Mouse (Mus musculus): ENCODE results near the gene Krr1.

Gene Krr1

DNA sequence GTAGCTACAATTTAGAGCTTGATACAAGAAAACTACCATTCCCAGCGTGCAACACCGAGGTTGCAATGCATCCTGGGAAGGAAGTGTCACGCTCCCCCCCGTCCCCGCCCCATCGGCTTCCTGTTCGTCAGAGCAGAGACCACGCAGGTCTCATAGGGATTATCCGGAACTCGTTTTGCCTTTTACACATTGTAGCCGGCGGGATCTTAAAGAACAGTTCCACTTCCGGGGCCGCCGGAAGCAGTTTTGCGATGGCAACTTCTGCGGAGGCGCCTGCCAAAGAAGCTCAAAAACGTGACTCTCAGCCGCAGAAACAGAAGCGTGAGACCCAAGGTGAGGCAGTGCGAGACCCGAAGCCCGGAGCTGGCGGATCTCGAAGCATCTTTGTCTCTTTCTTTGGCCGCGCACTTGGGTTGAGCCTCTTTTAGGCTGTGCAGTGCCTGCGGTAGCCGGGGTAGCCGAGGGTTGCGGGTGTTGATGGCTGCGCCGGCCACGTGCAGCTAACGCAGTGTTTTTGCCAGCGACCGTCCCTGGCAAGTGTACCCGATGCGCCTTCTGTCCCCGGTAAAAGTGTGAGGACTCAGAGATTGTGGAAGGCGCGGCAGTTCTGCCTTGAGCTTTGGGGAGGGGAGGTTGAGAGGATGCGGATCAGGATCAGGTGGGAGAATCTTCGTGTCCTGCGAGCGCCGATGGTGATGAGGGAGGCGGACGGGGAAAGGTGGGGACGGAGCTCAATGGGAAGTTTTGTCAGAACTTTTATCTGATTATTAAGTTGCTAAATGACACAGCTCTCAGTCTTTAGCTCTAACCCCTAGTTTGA lies at the start of gene Krr1:
Gene Krr1, plus strand, starts transcription at position 123 of the 820 bp plus-strand sequence.
- peak; percentile 97 for DNase-seq (ENCODE audit: low read depth)

DNA sequence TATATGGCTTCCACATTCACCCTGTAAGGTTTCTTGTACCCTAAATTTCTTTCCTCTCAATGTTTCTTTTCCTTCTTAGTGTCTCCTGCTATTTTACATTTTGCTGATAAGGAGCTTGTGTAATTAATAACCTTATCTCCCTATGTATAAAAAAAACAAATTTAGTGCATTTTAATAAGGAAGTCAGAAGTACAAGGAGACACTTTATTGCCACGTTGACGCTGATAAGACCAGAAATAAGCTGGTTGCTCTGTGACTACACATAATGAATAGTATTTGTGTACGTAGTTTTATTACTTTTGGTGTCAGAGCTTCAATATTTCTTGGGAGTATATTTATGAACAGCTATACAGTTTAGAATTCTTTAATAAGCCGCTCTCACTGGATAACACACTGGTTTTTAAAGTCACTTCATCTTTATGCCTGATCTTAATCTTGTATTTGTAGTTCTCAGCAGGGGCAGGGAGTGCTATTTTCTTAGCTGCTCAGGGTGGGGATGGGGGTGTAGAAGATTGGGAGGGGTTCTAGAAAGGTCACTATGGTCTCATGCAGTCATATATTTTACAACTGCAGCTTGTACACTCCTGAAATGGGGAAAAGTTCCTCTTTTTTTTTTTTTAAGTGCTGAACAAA lies 48.8 kb upstream of the Krr1 start:
- no peak for DNase-seq (ENCODE audit: low read depth)

GRCm38 (mm10) chr10:111924141-111924540 lies 48.3 kb upstream of the Krr1 start:
- DNase-seq (ENCODE audit: low read depth), result no peak

- DNase-seq (ENCODE audit: low read depth), result no peak
Measured at GRCm38 (mm10) chr10:111924716-111925488, 47.6 kb upstream of the Krr1 start.

- DNase-seq (ENCODE audit: low read depth), result peak; percentile 68
Measured at GRCm38 (mm10) chr10:111925489-111925860, 47.0 kb upstream of the Krr1 start.

- no peak for DNase-seq (ENCODE audit: low read depth)
Measured at GRCm38 (mm10) chr10:111932621-111933345, 39.7 kb upstream of the Krr1 start.

- DNase-seq (ENCODE audit: low read depth), result no peak
Measured at GRCm38 (mm10) chr10:111935207-111935606, 37.3 kb upstream of the Krr1 start.

DNA sequence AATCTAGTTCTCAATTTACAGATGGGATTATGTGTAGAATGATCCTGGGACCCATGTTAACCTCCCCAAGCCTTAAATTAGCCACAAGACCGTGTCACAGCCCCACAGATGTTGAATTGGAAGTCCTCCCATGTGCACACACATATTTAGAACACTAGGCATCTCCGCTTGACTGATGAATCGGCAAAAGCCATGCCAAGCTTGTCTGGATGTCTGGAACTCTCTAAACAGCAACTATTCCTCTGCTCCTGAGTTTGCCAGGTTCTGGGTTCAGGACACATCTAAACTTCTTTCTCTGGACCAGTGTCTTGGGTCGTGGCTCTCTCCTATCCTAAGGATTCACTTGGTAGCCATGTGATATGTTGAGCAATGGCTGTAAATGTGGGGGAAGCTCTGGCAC lies 36.4 kb upstream of the Krr1 start:
- DNase-seq (ENCODE audit: low read depth), result peak; percentile 56

GRCm38 (mm10) chr10:111936491-111937145 lies 35.8 kb upstream of the Krr1 start:
- peak; percentile 89 for DNase-seq (ENCODE audit: low read depth)

- no peak for DNase-seq (ENCODE audit: low read depth)
Measured at GRCm38 (mm10) chr10:111937146-111937534, 35.3 kb upstream of the Krr1 start.

DNA sequence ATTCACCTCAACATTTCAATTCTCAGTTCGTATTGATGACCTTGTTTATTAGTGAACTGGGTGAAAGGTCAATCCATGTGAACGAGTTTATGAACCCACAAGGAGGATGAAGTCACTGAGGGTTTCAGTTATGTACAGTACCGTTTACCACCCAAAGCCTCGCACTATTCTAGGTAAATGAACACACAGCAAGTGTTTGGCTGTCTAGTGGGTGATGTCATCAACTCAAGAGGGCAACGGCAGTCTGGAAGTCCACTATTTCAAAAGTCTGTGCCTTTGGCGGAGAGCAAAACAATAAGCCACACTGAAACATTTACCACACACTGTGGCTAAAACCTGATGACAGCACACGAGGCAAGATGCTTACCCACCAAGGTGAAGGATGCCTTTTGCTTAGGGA lies 29.4 kb upstream of the Krr1 start:
- DNase-seq (ENCODE audit: low read depth), result no peak

- DNase-seq (ENCODE audit: low read depth), result no peak
Measured at GRCm38 (mm10) chr10:111945563-111945962, 26.9 kb upstream of the Krr1 start.

GRCm38 (mm10) chr10:111948041-111948440 lies 24.4 kb upstream of the Krr1 start:
- no peak for DNase-seq (ENCODE audit: low read depth)

DNA sequence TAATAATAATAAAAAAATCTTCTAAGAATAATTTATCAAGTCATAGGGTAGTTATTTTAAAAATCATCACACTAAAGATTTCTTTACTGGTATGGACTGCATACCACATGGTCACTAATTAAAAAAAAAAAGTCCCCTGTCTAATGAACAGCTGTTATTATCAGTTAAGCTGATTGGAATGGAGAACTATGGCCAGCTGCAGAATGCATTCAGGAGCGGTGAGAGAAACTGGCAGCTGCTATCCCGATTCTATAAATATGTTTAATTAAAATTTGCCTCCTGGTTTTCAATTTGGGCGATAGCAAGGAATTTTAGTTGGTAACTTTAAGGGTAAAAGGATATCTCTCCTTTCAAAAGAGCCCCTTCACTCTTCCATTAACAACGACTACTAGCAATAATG lies 23.5 kb upstream of the Krr1 start:
- DNase-seq (ENCODE audit: low read depth), result no peak

DNA sequence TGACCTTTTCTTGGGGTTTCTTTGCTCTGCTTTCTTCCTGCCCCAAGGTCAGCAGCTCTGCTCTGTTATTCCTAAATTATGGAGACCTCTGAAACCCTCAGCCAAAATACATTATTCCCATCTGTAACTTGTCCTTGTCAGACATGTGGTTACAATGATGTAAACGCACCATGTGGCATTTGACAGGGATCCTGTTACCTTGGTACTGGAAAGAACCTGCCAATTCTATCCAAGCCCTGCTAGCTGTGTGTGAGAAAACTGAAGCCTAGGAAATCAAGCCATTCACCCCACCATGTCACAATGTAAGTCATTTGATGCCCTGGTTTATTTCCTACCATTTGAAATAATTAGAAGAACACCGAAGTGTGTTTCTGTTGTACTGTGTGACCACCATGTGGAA lies 16.6 kb upstream of the Krr1 start:
- no peak for DNase-seq (ENCODE audit: low read depth)

DNA sequence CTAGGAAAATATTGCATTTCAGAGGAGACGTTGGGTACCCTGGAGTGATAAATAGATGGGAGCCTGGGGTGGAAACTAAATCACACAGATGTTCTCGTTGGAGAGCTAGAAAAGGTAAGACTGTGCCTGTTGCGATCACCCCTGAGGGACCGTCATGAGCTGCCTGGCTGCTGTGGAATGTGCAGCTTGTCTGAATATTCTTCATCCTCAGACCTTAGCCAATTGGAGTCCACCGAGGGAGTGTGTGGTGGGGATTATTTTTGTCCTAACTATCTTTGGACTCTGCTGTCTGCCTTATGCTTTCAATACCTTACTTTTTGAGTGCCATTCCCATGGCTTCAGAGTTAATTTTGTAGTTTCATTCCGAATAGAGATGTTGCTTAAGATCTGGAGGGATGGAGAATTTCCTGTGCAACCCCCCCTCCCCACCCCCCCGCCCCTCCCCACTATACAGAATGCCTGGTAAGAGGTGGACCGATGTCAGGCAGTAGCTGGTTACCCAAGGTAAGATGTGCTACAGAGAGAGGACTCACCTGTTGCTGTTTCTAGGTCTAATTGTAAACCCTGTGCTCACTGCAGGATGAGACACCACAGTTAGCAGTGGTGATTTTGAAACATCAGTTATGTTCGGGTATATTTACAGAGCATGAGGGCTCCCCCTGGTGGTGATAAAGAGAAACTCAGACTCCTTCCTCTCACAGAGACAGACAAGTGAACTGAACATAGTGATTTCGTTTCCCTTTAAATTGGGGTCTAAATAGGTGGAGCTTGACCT lies 15.0 kb upstream of the Krr1 start:
- peak; percentile 43 for DNase-seq (ENCODE audit: low read depth)

DNA sequence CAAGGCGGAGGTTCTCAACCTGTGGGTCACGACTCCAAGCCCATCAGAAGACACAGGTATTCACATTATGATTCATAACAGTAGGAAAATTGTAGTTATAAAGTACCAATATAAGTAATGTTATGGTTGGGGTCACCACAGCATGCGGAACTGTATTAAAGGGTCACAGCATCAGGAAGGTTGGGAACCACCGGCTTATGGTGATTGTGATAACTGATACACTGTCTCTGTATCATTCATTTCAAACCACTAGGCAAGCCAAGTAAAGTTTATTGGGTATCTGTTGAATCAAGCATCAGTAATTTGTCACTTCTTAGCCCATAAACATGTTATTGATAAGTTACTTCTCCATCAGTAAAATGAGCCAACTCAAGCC lies 14.4 kb upstream of the Krr1 start:
- no peak for DNase-seq (ENCODE audit: low read depth)

GRCm38 (mm10) chr10:111959353-111959752 lies 13.1 kb upstream of the Krr1 start:
- DNase-seq (ENCODE audit: low read depth), result no peak

DNA sequence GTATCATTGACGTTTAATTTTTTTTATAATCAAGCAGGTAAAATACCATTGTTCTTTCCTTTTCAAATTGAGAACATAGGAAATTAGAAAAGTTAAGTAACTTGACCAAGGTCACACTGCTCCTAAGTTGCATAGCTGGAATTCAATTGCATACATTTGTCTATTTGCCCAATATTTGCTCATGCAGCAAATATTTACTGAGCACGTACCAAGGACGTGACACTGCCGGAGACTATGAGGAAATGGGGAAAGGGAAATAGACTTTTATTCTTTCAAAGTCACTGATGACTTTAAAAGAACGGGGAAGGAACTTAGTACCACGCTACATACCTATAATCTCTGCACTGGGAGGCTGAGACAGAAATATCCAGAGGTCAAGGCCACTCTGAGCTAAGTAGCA lies 12.0 kb upstream of the Krr1 start:
- DNase-seq (ENCODE audit: low read depth), result no peak

DNA sequence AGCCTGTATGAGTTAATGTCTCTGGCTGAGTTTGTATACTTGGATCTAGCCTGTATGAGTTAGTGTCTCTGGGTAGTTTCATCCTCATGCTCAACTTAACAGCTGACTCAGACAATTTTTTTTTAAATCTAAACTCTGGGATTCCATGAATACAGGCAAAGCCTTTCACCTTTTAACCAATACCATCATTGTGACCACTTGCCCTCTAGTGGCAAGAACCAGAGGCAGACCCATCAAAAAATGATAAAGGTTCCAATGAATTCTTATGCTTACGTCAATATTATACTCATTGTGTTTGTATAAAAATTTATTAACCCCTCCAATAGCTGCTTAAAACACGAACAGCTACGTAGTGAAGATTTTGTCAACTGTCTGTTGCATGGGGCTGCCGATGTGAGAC lies 6.1 kb upstream of the Krr1 start:
- no peak for DNase-seq (ENCODE audit: low read depth)

DNA sequence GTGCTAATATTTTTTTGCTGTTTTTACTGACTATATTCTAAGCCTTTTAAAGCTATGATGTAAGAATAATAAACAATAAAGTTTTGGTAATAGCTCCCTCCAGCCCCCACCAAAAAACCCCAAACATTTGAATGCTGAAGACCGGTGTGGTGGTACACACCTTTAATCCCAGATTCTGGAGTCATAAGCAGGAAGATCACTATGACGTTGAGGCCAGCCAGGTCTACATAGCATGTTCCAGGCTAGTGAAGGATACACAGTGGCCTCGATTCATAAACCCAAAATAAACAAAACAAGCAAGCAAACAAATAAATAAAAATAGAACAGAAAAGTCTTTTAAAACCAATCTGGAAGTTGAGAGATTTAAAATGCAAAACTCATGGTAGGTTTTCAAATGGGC lies 535 bp upstream of the Krr1 start:
- no peak for DNase-seq (ENCODE audit: low read depth)

Data from fibroblast of lung, adult 2 months (primary cell).